Mouse (Mus musculus) layer of hippocampus, adult 11-12 months (tissue): ENCODE data around the gene Hnf1b.

Source experiments
- DNase-seq: peaks from one replicate; pipeline ENCODE4 v3.0.0; 2022; ENCODE audit warnings: low spot score

The Hnf1b gene

GRCm38 (mm10) chr11:83849529-83850335, at the start of gene Hnf1b:
Hnf1b (plus strand) TSS chr11:83850063.
- DNase-seq: no peak

GRCm38 (mm10) chr11:83802166-83802565, 47.7 kb upstream of the Hnf1b start:
- DNase-seq: no peak

- no peak for DNase-seq
Observed at GRCm38 (mm10) chr11:83802581-83802980, 47.3 kb upstream of the Hnf1b start.

GRCm38 (mm10) chr11:83810441-83810840, 39.4 kb upstream of the Hnf1b start:
- no peak for DNase-seq

GRCm38 (mm10) chr11:83815191-83815590, 34.7 kb upstream of the Hnf1b start:
- DNase-seq: no peak

GRCm38 (mm10) chr11:83815628-83816027, 34.2 kb upstream of the Hnf1b start:
- DNase-seq: peak; percentile 65

GRCm38 (mm10) chr11:83817048-83817447, 32.8 kb upstream of the Hnf1b start:
- DNase-seq: no peak

- no peak for DNase-seq
Observed at GRCm38 (mm10) chr11:83817994-83818393, 31.9 kb upstream of the Hnf1b start.

- DNase-seq: no peak
Observed at GRCm38 (mm10) chr11:83818591-83819127, 31.2 kb upstream of the Hnf1b start.

GRCm38 (mm10) chr11:83819806-83820483, 29.9 kb upstream of the Hnf1b start:
- DNase-seq: no peak

- DNase-seq: no peak
Observed at GRCm38 (mm10) chr11:83826142-83826541, 23.7 kb upstream of the Hnf1b start.

GRCm38 (mm10) chr11:83828553-83829142, 21.2 kb upstream of the Hnf1b start:
- no peak for DNase-seq

GRCm38 (mm10) chr11:83832389-83832788, 17.5 kb upstream of the Hnf1b start:
- peak; percentile 12 for DNase-seq

GRCm38 (mm10) chr11:83833517-83833916, 16.3 kb upstream of the Hnf1b start:
- no peak for DNase-seq

- peak; percentile 18 for DNase-seq
Observed at GRCm38 (mm10) chr11:83833959-83834496, 15.8 kb upstream of the Hnf1b start.

GRCm38 (mm10) chr11:83839451-83839850, 10.4 kb upstream of the Hnf1b start:
- no peak for DNase-seq

GRCm38 (mm10) chr11:83843534-83843933, 6.3 kb upstream of the Hnf1b start:
- no peak for DNase-seq

GRCm38 (mm10) chr11:83850586-83851272, 866 bp downstream of the Hnf1b start:
- DNase-seq: no peak

- no peak for DNase-seq
Observed at GRCm38 (mm10) chr11:83851273-83852015, 1.6 kb downstream of the Hnf1b start.

- DNase-seq: no peak
Observed at GRCm38 (mm10) chr11:83852016-83852355, 2.1 kb downstream of the Hnf1b start.

GRCm38 (mm10) chr11:83852501-83853211, 2.8 kb downstream of the Hnf1b start:
- peak; percentile 4 for DNase-seq
